Mouse (Mus musculus): ENCODE data around the gene Rpsa. TPM values are rescaled to one million over a fixed set of nuclear protein-coding genes. Genes with fewer than 3 reads are reported as not detected.

Gene Rpsa
- polyA plus RNA-seq, 1 experiment = 1,195 TPM

DNA sequence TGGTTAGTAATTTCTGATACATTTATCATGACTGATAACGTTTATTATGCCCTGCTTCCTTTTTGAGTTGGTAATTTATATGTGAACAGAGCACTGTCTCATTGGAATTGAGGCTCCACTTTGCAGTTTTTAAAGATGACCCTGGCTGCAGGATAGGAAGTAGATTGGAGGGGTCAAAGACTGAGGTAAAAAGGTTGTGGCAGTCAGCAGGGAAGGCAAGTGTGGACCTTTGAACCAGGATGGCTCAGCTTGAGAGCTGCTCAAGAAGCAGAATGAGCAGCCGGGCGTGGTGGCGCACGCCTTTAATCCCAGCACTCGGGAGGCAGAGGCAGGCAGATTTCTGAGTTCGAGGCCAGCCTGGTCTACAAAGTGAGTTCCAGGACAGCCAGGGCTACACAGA is 14.0 kb upstream of the Rpsa start:
- 66% methylated on average over 7 of the region's 7 CpGs for WGBS
- no peak overlapping the region for H3K27ac ChIP-seq (ENCODE audit: insufficient read depth, low read depth, low read length)

DNA sequence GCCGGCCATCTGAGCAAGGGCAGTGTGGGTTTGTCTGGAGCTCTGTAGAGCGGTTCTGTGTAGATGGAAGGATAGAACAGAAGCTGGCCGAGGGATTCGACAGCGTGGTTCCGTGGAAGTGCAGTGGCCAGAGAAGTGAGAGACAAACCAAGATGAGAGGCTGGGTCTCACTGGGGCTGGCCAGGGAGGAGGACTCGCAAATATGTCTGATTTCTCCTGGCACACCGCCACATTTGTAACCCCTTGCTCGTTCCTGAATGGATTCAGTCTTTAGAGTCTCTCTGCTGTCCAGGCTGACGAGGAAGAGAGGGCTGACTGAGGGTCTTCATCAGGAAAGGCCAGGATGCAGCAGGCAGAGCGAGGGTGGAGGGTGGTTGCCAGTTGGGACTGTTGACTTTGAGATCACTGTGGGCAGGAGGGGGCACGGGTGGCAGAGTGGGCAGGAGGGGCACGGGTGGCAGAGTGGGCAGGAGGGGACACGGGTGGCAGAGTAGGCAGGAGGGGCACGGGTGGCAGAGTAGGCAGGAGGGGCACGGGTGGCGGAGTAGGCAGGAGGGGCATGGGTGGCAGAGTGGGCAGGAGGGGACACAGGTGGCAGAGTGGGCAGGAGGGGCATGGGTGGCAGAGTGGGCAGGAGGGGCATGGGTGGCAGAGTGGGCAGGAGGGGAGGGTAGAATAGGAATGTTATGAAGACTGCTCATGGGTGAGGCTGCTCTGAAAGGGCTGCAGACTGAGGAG is 13.3 kb upstream of the Rpsa start:
- no peak for DNase-seq

More for the DNA sequence above, 14.0 kb upstream of the Rpsa start:
- Histone ChIP-seq H3K27me3 (replicated peaks; ENCODE audit: control insufficient read depth, insufficient read depth, low read length) (no peaks in the 10 kb centered on the region), H3K4me1 (ENCODE audit: control insufficient read depth, insufficient read depth, low read length) (peaks cover 7% of the 10 kb centered on the region; the same call in 1 of the 2 replicates), H3K4me3 (ENCODE audit: insufficient read depth, low read depth, low read length) (no peak overlapping the region), H3K36me3 (ENCODE audit: control insufficient read depth, insufficient read depth, low read length) (no peaks in the 10 kb centered on the region)
- peak; percentile 47 for DNase-seq
- TF ChIP-seq POLR2A (IDR thresholded peaks at IDR 0.05; ENCODE audit: low read depth, low read length) = no peak
- TF ChIP-seq CTCF (conservative IDR thresholded peaks at IDR 0.05; ENCODE audit: insufficient read depth, insufficient read length, low read depth, low read length) = no peak

DNA sequence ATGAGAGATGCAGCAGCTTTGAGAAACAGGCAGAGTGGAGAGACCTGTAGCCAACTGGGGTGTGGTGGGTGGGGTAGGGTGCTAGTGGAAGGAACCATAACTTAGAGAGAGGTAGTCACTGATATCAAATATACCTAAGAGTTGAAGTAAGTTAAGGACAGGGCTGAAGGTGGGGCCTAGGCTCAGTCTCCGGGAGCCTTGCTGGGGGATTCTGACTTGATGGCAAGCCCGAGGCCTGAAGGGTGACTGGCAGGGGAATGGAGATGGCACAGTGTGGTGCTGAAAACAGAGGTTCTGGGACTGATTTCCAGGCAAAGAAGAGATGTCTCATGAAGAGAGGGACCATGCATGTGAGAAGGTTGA is 12.7 kb upstream of the Rpsa start:
- Histone ChIP-seq H3K4me3 (ENCODE audit: insufficient read depth, low read depth, low read length) (no peak overlapping the region), H3K27ac (ENCODE audit: insufficient read depth, low read depth, low read length) (no peak overlapping the region), H3K27me3 (replicated peaks; ENCODE audit: control insufficient read depth, insufficient read depth, low read length) (no peaks in the 10 kb centered on the region), H3K4me1 (ENCODE audit: control insufficient read depth, insufficient read depth, low read length) (peaks cover 7% of the 10 kb centered on the region; the same call in 1 of the 2 replicates), H3K36me3 (ENCODE audit: control insufficient read depth, insufficient read depth, low read length) (no peaks in the 10 kb centered on the region)
- no peak for DNase-seq
- 96% methylated on average over 2 of the region's 2 CpGs for WGBS
- TF ChIP-seq CTCF (conservative IDR thresholded peaks at IDR 0.05; ENCODE audit: insufficient read depth, insufficient read length, low read depth, low read length) (no peak), POLR2A (IDR thresholded peaks at IDR 0.05; ENCODE audit: low read depth, low read length) (no peak)

More for the DNA sequence above, 13.3 kb upstream of the Rpsa start:
- Histone ChIP-seq H3K4me1 (ENCODE audit: control insufficient read depth, insufficient read depth, low read length) (peaks cover 7% of the 10 kb centered on the region; the same call in 1 of the 2 replicates), H3K36me3 (ENCODE audit: control insufficient read depth, insufficient read depth, low read length) (no peaks in the 10 kb centered on the region), H3K27me3 (replicated peaks; ENCODE audit: control insufficient read depth, insufficient read depth, low read length) (no peaks in the 10 kb centered on the region), H3K27ac (ENCODE audit: insufficient read depth, low read depth, low read length) (no peak overlapping the region), H3K4me3 (ENCODE audit: insufficient read depth, low read depth, low read length) (no peak overlapping the region)
- TF ChIP-seq POLR2A (IDR thresholded peaks at IDR 0.05; ENCODE audit: low read depth, low read length) = no peak
- TF ChIP-seq CTCF (conservative IDR thresholded peaks at IDR 0.05; ENCODE audit: insufficient read depth, insufficient read length, low read depth, low read length) = no peak
- WGBS = 84% methylated on average over 17 of the region's 17 CpGs

DNA sequence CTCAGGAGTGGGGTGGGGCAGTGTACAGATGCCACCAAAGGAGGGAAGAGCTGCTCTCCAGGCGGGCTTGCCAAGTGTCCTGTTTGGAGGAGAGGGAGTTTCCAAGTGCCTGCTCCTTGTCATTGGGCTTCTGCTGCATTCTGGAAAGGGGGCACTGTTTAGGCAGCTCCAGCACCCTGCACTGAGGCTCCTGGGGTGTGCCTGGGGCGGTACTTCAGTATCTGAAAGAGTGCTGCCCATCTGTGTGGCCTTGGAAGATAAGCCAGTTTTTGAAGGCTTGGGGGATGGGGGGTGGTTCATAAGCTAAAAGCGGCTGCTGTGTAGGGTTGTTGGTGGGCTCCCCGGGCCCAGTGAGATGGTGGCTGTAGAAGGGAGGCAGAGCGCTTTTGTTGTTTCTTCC is 11.9 kb upstream of the Rpsa start:
- no peak for DNase-seq
- Histone ChIP-seq H3K36me3 (ENCODE audit: control insufficient read depth, insufficient read depth, low read length) (no peaks in the 10 kb centered on the region), H3K27me3 (replicated peaks; ENCODE audit: control insufficient read depth, insufficient read depth, low read length) (no peaks in the 10 kb centered on the region), H3K4me3 (ENCODE audit: insufficient read depth, low read depth, low read length) (no peak overlapping the region), H3K4me1 (ENCODE audit: control insufficient read depth, insufficient read depth, low read length) (peaks cover 7% of the 10 kb centered on the region; the same call in 1 of the 2 replicates), H3K27ac (ENCODE audit: insufficient read depth, low read depth, low read length) (no peak overlapping the region)
- TF ChIP-seq POLR2A (IDR thresholded peaks at IDR 0.05; ENCODE audit: low read depth, low read length) (no peak), CTCF (conservative IDR thresholded peaks at IDR 0.05; ENCODE audit: insufficient read depth, insufficient read length, low read depth, low read length) (no peak)
- WGBS = 87% methylated on average over 5 of the region's 5 CpGs

DNA sequence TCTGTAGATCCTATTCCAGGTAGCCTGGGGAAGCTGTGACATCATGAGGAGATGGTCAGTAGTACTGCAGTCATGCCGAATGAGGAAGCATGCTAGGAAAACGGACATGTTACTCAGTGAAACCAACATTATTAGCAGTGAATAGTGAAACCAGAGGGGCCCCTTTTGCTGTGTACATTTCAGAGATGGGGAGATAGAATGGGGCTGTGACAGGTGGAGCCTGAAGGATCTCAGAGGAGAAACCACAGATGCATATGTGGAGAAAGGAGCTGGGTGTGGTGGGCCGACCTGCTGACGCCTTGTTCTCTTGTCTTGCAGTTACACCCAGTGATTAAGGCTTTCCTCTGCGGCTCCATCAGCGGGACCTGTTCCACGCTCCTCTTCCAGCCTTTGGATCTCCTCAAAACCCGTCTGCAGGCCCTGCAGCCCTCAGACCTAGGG is 11.3 kb upstream of the Rpsa start:
- 85% methylated on average over 8 of the region's 8 CpGs for WGBS
- Histone ChIP-seq H3K27ac (ENCODE audit: insufficient read depth, low read depth, low read length) (no peak overlapping the region), H3K36me3 (ENCODE audit: control insufficient read depth, insufficient read depth, low read length) (no peaks in the 10 kb centered on the region), H3K4me1 (ENCODE audit: control insufficient read depth, insufficient read depth, low read length) (peaks cover 4% of the 10 kb centered on the region; the same call in 1 of the 2 replicates), H3K27me3 (replicated peaks; ENCODE audit: control insufficient read depth, insufficient read depth, low read length) (no peaks in the 10 kb centered on the region), H3K4me3 (ENCODE audit: insufficient read depth, low read depth, low read length) (no peak overlapping the region)
- no peak for TF ChIP-seq POLR2A (IDR thresholded peaks at IDR 0.05; ENCODE audit: low read depth, low read length)
- no peak for TF ChIP-seq CTCF (conservative IDR thresholded peaks at IDR 0.05; ENCODE audit: insufficient read depth, insufficient read length, low read depth, low read length)
- DNase-seq = peak; percentile 17

DNA sequence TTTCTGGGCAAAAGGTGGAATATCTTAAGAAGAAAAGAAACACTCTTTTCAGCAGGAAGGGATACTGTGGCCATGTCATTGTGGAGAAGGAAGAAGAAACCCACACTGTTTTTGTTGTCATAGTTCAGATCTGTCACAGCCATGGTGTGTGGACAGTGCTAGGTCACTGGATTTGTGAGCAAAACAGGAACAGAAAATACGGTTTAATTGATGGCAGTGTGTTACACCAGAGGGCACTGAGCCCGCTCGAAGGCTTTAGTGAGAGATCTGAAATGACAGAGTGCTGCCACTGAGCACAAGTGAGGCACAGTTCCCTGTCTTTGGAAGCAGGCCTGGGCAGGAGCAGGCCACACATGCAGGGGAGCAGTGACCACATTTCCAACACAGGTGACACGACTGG is 9.3 kb upstream of the Rpsa start:
- H3K4me1 ChIP-seq (ENCODE audit: control insufficient read depth, insufficient read depth, low read length) = no peaks in the 10 kb centered on the region
- H3K4me3 ChIP-seq (ENCODE audit: insufficient read depth, low read depth, low read length) = no peak overlapping the region
- WGBS = 79% methylated on average over 4 of the region's 4 CpGs
- H3K27ac ChIP-seq (ENCODE audit: insufficient read depth, low read depth, low read length) = no peak overlapping the region
- DNase-seq = no peak
- no peak for TF ChIP-seq CTCF (conservative IDR thresholded peaks at IDR 0.05; ENCODE audit: insufficient read depth, insufficient read length, low read depth, low read length)
- no peak for TF ChIP-seq POLR2A (IDR thresholded peaks at IDR 0.05; ENCODE audit: low read depth, low read length)
- H3K36me3 ChIP-seq (ENCODE audit: control insufficient read depth, insufficient read depth, low read length) = no peaks in the 10 kb centered on the region
- no peaks in the 10 kb centered on the region for H3K27me3 ChIP-seq (replicated peaks; ENCODE audit: control insufficient read depth, insufficient read depth, low read length)

DNA sequence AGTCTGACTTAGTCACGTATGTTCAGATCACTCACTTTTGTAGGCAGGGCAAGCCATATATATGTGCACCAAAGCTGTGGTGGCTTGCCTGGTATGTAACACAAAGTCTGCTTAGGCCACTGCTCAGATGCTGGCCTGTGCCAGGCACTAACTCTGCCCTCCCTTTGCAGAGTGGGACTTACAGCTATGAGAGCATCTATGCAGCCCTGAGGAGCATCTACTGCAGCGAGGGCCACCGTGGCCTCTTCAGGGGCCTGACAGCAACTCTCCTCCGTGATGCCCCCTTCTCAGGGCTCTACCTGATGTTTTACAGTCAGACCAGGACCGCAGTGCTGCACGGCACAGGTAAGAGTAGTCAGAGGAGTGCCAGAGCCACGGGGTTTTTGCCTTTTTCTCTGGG is 7.0 kb upstream of the Rpsa start:
- TF ChIP-seq CTCF (conservative IDR thresholded peaks at IDR 0.05; ENCODE audit: insufficient read depth, insufficient read length, low read depth, low read length) = no peak
- DNase-seq = no peak
- WGBS = 95% methylated on average over 7 of the region's 7 CpGs
- Histone ChIP-seq H3K27ac (ENCODE audit: insufficient read depth, low read depth, low read length) (no peak overlapping the region), H3K4me1 (ENCODE audit: control insufficient read depth, insufficient read depth, low read length) (no peaks in the 10 kb centered on the region), H3K27me3 (replicated peaks; ENCODE audit: control insufficient read depth, insufficient read depth, low read length) (no peaks in the 10 kb centered on the region), H3K36me3 (ENCODE audit: control insufficient read depth, insufficient read depth, low read length) (no peaks in the 10 kb centered on the region), H3K4me3 (ENCODE audit: insufficient read depth, low read depth, low read length) (no peak overlapping the region)

Data from kidney, adult 2 months (tissue).